Mouse (Mus musculus): ENCODE data around the gene Gm10188.

- TF ChIP-seq FLI1 (IDR thresholded peaks at IDR 0.05; ENCODE audit: low read length) (no peak), GATA1 (IDR thresholded peaks at IDR 0.05; ENCODE audit: borderline replicate concordance, low read length) (no peak)
Observed at GRCm38 (mm10) chr1:132208154-132208553, 21.4 kb downstream of the Gm10188 start.

Data from megakaryocyte, embryonic 14.5 days (primary cell).